Mouse (Mus musculus) kidney, postnatal 36 days (tissue): ENCODE measurements around the gene Gm10031.

Experiments
- DNase-seq, 2 experiments: peaks; one replicate each; pipeline ENCODE4 v3.0.0; 2021 to 2022; ENCODE audit warnings: mixed read lengths in 2 of 2

The Gm10031 gene

GRCm38 (mm10) chr1:156558024-156558930 is 34.5 kb downstream of the Gm10031 start, which contains the start of gene Abl2:
Gene Abl2, plus strand, starts transcription at chr1:156558786.
- DNase-seq: peak; percentile 89 to 95

DNA sequence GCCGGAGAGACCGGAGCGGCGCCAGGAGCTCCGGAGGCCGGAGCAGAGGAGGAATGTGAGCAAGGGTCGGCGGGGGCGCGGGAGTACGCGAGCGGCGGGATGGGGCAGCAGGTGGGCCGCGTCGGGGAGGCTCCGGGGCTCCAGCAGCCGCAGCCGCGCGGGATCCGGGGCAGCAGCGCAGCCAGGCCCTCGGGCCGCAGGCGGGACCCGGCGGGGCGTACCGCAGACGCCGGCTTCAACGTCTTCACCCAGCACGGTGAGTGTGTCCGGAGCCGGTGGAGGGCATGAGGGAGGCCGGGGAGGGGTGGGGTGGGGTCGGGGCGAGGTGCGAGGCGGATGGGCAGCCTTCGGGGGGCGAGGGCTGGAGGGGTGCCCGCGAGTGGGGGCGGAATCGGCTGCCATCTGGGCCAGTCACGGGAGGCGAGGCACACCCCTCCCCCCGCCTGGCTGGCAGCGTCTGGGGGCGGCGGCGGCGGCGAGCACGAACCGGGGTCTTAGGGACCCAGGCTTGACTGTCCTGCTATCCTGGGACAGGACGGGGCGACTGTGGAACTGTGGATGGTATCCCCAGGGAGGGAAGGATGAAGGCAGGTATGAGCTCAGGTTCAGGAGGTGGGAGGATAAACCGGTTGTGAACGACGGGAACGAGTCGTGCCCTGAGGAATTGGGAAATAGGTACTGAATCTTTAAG is 35.3 kb downstream of the Gm10031 start:
- peak; percentile 20 to 73 for DNase-seq

DNA sequence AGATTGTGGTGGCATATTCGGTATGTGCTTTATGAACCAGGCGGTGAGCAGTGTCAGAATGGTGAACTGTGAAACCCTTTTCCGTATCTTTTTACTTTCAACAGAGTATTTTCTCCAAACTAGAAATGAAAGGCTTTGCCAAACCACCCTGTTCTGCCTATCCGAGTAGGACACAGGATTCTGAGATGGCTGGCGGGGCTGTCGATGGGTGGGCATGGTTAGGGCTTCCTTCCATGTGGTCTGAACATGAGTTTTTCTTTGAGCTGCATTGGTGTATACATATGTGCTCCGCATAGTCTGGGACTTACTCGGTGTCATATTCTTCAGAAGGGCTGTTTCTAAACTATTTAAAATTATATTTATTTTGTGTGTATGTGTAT is 35.8 kb downstream of the Gm10031 start:
- no peak for DNase-seq

DNA sequence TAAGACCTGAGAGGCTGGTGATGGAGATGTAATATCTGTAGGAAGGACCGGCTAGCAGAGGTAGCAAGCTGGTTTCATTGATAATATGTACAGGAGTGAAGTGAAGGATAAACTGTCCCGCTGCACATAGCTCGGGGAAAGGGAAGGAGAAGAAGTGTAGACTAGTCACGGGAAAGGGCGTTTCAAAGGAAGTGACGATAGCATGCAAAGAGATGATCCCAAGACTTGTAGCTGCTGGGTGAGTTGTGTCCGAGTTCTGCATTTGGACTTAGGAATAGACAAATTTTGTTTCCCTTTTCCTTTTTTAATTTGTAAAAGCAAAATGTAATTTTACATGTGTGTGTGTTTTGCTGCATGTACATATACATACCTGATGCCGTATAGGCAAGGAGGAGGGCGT is 36.7 kb downstream of the Gm10031 start:
- no peak for DNase-seq

- DNase-seq: no peak
These were observed 41.5 kb downstream of the Gm10031 start for GRCm38 (mm10) chr1:156565328-156565727.

DNA sequence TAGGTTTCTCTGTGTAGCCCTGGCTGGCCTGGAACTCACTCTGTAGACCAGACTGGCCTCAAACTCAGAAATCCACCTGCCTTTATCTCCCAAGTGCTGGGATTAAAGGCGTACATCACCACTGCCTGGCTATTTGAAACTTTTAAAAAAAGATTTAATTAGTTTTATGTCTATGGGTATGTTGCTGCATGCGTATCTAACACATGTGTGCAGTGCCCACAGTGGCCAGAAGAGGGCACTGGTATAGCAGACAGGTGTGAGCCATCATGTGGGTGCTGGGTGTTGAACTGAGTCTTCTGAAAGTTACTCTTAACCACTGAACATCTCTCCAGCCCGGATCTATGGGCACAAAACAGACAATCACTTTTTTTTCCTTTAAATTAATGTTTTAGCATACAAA is 42.3 kb downstream of the Gm10031 start:
- peak in 1 of 2 experiments; percentile 65 for DNase-seq

DNA sequence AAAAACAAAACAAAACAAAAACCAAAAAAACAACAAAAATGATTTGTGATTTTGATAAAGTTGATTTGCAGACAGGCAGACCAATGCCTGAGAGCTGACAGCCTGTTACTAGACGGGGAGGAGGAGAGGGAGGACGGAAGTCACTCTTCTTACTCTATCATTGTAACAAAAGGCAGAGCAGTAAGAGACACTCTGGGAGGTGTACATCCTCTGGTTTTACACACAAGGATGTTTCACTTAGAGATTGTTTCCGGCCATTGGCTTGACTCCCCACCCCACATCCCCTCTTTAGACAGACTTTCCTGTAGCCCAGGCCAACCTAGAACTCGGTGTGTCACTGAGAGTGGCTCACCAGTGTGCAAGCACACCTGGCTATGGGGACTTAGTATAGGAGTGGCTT is 45.8 kb downstream of the Gm10031 start:
- DNase-seq: no peak

DNA sequence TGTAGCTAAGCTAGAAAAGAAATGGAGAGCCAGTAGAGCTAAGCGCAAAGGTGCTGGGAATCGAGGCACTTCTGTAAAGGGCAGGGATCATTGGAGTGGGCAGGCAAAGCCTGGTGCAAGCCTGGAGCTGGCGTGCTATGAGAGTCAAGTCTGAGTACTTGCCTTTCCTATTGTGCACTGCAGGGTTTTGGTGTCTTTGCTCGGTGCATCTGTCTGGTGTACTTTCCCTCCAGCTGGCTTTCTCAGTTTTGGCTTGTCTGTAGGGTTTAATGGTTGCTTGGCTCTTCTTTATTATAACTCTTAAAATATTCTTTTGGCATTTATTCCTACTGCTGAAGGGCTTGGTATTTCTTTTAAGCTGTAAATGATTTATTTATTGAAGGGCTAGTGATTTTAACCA is 49.1 kb downstream of the Gm10031 start:
- no peak for DNase-seq
